Mouse (Mus musculus): ENCODE measurements around the gene Cacna1g. TPM values are rescaled to one million over a fixed set of nuclear protein-coding genes. Genes with fewer than 3 reads are reported as not detected.

Gene Cacna1g
- total and polyA plus RNA-seq, 3 experiments, result 1.7 to 3.7 (median 2.4) TPM

GRCm38 (mm10) chr11:94482738-94483137 lies 8.7 kb upstream of the Cacna1g start:
- H3K9ac ChIP-seq (ENCODE audit: insufficient read depth, low read depth), result no peak overlapping the region
- H3K9me3 ChIP-seq (replicated peaks; ENCODE audit: low read length), result no peaks in the 10 kb centered on the region
- H3K79me2 ChIP-seq (replicated peaks; ENCODE audit: control insufficient read depth, extremely low read depth, insufficient read depth, poor library complexity, severe bottlenecking), result no peaks in the 10 kb centered on the region
- peaks cover 89% of the 10 kb centered on the region for H3K27me3 ChIP-seq (replicated peaks)
- H3K27ac ChIP-seq (ENCODE audit: insufficient read depth, low read depth), result no peak overlapping the region
- no peak for DNase-seq (ENCODE audit: extremely low read depth)
- no peaks in the 10 kb centered on the region for H3K36me3 ChIP-seq (replicated peaks in 1 of 2; ENCODE audit: control insufficient read depth in 1 of 2, insufficient read depth in 1 of 2, low read length in 1 of 2)
- no peak overlapping the region for H3K4me3 ChIP-seq (replicated peaks in 1 of 3; ENCODE audit: low read depth in 2 of 3, low read length in 2 of 3, poor library complexity in 1 of 3)
- dilution Hi-C loops (cut with MboI; ENCODE audit: extremely low pct_ligation_motif_present, extremely low pct_unique_long_range_greater_than_20kb, low sequenced_read_pairs), result no loop called here
- H3K4me2 ChIP-seq (ENCODE audit: insufficient read depth, low read depth, poor library complexity, severe bottlenecking), result no peak overlapping the region
- in situ Hi-C loops (cut with MboI; ENCODE audit: low pct_ligation_motif_present, low pct_unique_long_range_greater_than_20kb, low sequenced_read_pairs), result loop anchor here (5.0 to 10.0 kb wide), 3 partner anchors 60 to 348 kb away; no protein-coding TSS in a partner anchor
- no peak for TF ChIP-seq GABPA (IDR thresholded peaks at IDR 0.05; ENCODE audit: insufficient replicate concordance, low read depth, low read length)
- no peak for TF ChIP-seq SIN3A (IDR thresholded peaks at IDR 0.05; ENCODE audit: low read length)
- TF ChIP-seq NRF1 (IDR thresholded peaks at IDR 0.05; ENCODE audit: low read depth, low read length), result no peak
- no peak for TF ChIP-seq SMC3 (IDR thresholded peaks at IDR 0.05; ENCODE audit: low read depth, low read length)
- TF ChIP-seq TCF12 (IDR thresholded peaks at IDR 0.05; ENCODE audit: low read depth, low read length), result no peak
- no peak for TF ChIP-seq E2F4 (IDR thresholded peaks at IDR 0.05; ENCODE audit: insufficient replicate concordance, low read depth, low read length)
- no peak for TF ChIP-seq JUN (IDR thresholded peaks at IDR 0.05; ENCODE audit: insufficient read depth, low read depth, low read length)
- no peak for TF ChIP-seq MXI1 (IDR thresholded peaks at IDR 0.05; ENCODE audit: low read depth, low read length)
- no peak for TF ChIP-seq USF2 (conservative IDR thresholded peaks at IDR 0.05; ENCODE audit: low read depth, low read length)
- no peak for TF ChIP-seq TBP (conservative IDR thresholded peaks at IDR 0.05; ENCODE audit: low read depth, low read length)
- peaks cover under 1 to 4% of the 10 kb centered on the region in 2 experiments; a peak in 2 of 4 replicates for H3K4me1 ChIP-seq (ENCODE audit: control insufficient read depth in 1 of 2, insufficient read depth in 2 of 2)

DNA sequence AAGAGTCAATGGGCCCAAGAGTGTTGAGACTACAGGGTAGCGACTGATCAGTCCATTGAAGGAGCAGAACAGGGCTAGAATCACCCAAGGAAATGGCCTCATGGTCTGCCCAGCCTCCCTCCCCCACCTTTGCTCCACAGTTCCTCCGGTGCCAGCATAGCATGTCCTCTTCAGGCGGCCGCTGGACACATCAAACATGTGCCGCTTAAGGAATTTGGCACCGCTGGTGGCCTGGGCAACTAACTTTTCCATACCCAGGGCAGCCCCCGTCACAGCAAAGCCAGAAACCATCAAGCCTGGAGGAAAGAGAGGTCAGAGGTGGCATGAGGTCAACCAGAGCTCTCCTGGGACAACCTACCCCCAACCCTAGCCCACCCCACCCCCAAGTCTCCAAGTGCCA lies 8.0 kb upstream of the Cacna1g start:
- no peak overlapping the region for H3K9ac ChIP-seq (ENCODE audit: insufficient read depth, low read depth)
- DNase-seq (ENCODE audit: extremely low read depth), result no peak
- H3K36me3 ChIP-seq (replicated peaks in 1 of 2; ENCODE audit: control insufficient read depth in 1 of 2, insufficient read depth in 1 of 2, low read length in 1 of 2), result no peaks in the 10 kb centered on the region
- in situ Hi-C loops (cut with MboI; ENCODE audit: low pct_ligation_motif_present, low pct_unique_long_range_greater_than_20kb, low sequenced_read_pairs) (loop anchor here (5.0 to 10.0 kb wide), 3 partner anchors 60 to 347 kb away; no protein-coding TSS in a partner anchor), dilution Hi-C loops (cut with MboI; ENCODE audit: extremely low pct_ligation_motif_present, extremely low pct_unique_long_range_greater_than_20kb, low sequenced_read_pairs) (no loop called here)
- peaks cover 89% of the 10 kb centered on the region for H3K27me3 ChIP-seq (replicated peaks)
- peaks cover 3 to 4% of the 10 kb centered on the region in 2 experiments; a peak in 2 of 4 replicates for H3K4me1 ChIP-seq (ENCODE audit: control insufficient read depth in 1 of 2, insufficient read depth in 2 of 2)
- no peak overlapping the region for H3K27ac ChIP-seq (ENCODE audit: insufficient read depth, low read depth)
- TF ChIP-seq MEF2A (IDR thresholded peaks at IDR 0.05; ENCODE audit: borderline replicate concordance, low read depth, low read length) (no peak), MXI1 (IDR thresholded peaks at IDR 0.05; ENCODE audit: low read depth, low read length) (no peak), PAX5 (IDR thresholded peaks at IDR 0.05; ENCODE audit: low read length) (no peak), GABPA (IDR thresholded peaks at IDR 0.05; ENCODE audit: insufficient replicate concordance, low read depth, low read length) (no peak), E2F4 (IDR thresholded peaks at IDR 0.05; ENCODE audit: insufficient replicate concordance, low read depth, low read length) (no peak), BHLHE40 (IDR thresholded peaks at IDR 0.05; ENCODE audit: low read depth, low read length) (no peak), ZNF384 (IDR thresholded peaks at IDR 0.05; ENCODE audit: low read depth, low read length) (no peak), ZKSCAN1 (IDR thresholded peaks at IDR 0.05; ENCODE audit: borderline replicate concordance, low read depth, low read length) (no peak), JUN (IDR thresholded peaks at IDR 0.05; ENCODE audit: insufficient read depth, low read depth, low read length) (no peak), NELFE (IDR thresholded peaks at IDR 0.05; ENCODE audit: low read depth, low read length) (no peak), SMC3 (IDR thresholded peaks at IDR 0.05; ENCODE audit: low read depth, low read length) (no peak), ZC3H11A (IDR thresholded peaks at IDR 0.05; ENCODE audit: low read depth, low read length) (no peak), CHD2 (IDR thresholded peaks at IDR 0.05; ENCODE audit: low read length) (no peak), TCF12 (IDR thresholded peaks at IDR 0.05; ENCODE audit: low read depth, low read length) (no peak), USF1 (IDR thresholded peaks at IDR 0.05; ENCODE audit: low read depth, low read length) (no peak), TBP (conservative IDR thresholded peaks at IDR 0.05; ENCODE audit: low read depth, low read length) (no peak), CHD1 (IDR thresholded peaks at IDR 0.05; ENCODE audit: low read depth, low read length) (no peak)
- no peak overlapping the region for H3K4me2 ChIP-seq (ENCODE audit: insufficient read depth, low read depth, poor library complexity, severe bottlenecking)
- no peak overlapping the region for H3K4me3 ChIP-seq (replicated peaks in 1 of 3; ENCODE audit: low read depth in 2 of 3, low read length in 2 of 3, poor library complexity in 1 of 3)
- H3K9me3 ChIP-seq (replicated peaks; ENCODE audit: low read length), result no peaks in the 10 kb centered on the region
- no peaks in the 10 kb centered on the region for H3K79me2 ChIP-seq (replicated peaks; ENCODE audit: control insufficient read depth, extremely low read depth, insufficient read depth, poor library complexity, severe bottlenecking)
